Mouse (Mus musculus) spleen, postnatal 0 days (tissue): Measurements from ENCODE around the gene Grap2. TPM values are rescaled to one million over a fixed set of nuclear protein-coding genes. Genes with fewer than 3 reads are reported as not detected.

Experiments
- polyA plus RNA-seq: library from polyadenylated mRNA; unstranded; fragments of >200 nt; fragmentation: Nextera tagmentation; extraction: Ambion mirVana; gene quantifications from 2 replicates; pipeline ENCODE4 v1.2.1, GENCODE M21; 2015

Gene Grap2
- polyA plus RNA-seq, result 17.3 and 18.7 TPM in 2 replicates

DNA sequence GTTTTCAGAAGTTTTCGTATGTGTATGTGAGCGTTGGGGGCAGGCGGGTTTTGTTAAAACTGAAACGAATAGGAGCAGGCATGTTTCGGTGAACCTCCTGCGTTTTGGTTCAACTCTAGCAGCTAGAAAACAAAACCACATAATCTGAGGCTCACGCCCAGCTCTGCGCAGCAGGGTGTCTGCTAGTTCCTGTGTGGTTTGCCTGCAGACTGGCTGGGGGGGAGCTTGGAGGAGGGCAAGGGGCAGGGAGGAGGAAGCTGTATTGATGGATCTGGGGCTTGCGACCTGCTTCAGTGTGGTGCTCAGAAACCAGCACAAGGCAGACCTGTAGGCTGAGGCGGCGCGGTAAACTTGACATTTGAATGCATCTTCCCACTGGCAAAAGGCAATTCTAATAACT, at the start of gene Grap2:
Gene Grap2, plus strand, starts transcription at position 304 of the 400 bp plus-strand sequence.

GRCm38 (mm10) chr15:80565106-80565665, 7.2 kb upstream of the Grap2 start, which contains the start of gene Enthd1:
Gene Enthd1, minus strand, starts transcription at chr15:80565156.

DNA sequence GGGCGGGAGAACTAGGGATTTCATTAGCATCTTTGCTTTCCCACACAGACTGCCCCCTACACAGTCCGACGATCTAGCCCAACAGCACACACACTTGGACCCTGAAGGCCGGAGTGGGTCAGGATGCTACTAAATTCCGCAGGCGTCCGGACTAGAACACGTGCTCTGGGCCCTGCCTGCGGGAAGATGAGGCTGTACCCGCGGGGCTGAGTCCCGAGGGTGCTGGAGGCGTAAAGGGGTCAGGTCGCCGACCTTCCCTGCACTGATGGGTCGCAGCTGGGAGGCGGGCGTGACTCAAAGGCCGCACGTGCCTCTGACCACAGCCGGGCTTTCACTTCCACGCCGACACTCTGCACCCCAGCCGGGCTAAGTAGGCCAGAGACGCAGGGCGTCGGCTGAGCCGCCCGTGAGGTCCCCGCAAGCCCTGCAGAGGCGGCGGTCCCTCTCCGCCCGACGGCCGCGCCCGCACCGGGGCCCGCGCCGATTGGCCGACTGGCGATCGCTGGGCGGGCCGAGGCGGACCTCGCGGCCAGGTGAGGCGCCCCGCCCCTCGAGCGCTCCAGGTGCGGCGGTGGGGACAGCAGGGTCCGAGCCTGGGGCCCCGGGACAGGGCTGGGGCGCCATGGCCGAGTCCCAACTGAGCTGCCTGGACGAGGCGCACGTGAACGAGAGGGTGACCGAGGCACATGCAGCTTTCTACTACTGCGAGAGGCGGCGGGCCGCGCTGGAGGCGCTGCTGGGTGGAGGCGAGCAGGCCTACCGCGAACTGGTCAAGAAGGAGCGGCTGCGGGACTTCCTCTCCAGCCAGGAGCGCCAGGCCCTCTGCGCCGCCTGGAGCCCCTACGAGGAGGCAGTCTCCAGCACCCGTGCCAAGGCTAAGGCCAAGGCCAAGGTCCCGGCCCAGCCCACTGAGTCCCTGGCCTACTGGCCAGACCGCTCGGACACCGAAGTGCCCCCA, 99.2 kb downstream of the Grap2 start, which contains the start of gene Fam83f:
Gene Fam83f, plus strand, starts transcription at position 553 of the 958 bp plus-strand sequence.

Other genes starting within 250 kb of the Grap2 start
- gene Enthd1, start 7.4 kb upstream of the Grap2 start, polyA plus RNA-seq, result 0.12 TPM in 1 of 2 replicates, not detected in the other
- gene Fam83f, start 99.3 kb downstream of the Grap2 start, polyA plus RNA-seq, result 0.17 and 0.34 TPM in 2 replicates
- 23.0 and 25.8 TPM in 2 replicates for gene Tnrc6b, start 138.7 kb downstream of the Grap2 start, polyA plus RNA-seq